Mouse (Mus musculus) left cerebral cortex, adult 6 months (tissue): ENCODE data around the gene 9230110F15Rik. TPM values are rescaled to one million over a fixed set of nuclear protein-coding genes. Genes with fewer than 3 reads are reported as not detected.

ENCODE experiments used
- long read RNA-seq, 2 experiments: library from polyadenylated mRNA; unstranded; transcript quantifications; one replicate each; pipeline ENCODE4 v2.0.0; 2019 to 2020
- polyA plus RNA-seq: library from polyadenylated mRNA; unstranded; fragments of <200 nt; fragmentation: Nextera tagmentation; gene quantifications from 2 replicates; pipeline ENCODE4 v1.2.3, GENCODE M21; 2021

Gene 9230110F15Rik
- not detected in 2 replicates for polyA plus RNA-seq
- long read RNA-seq, experiment 1 = 0 reads
- long read RNA-seq, experiment 2 = 0 reads

DNA sequence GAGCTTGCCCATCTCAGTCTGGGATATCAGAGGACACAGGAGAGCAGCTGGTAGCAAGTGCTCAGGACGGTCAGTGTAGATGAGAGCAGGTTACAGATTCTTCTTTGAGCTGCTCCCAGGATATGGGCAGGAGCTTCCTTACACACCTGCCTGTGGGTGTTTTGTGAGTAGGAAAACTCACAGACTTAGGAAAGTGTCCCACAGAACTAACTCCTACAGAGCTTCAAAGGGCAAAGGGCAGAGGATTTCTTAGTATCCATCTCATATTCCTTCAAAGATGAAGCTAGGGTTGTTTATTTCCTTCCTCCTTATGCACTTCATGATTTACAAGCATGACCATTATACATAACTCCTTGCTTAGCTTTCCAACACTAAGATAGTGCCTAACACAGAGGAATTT lies at the start of gene 9230110F15Rik:
Gene 9230110F15Rik (minus strand): TSS at position 101 of the 400 bp plus-strand sequence.

DNA sequence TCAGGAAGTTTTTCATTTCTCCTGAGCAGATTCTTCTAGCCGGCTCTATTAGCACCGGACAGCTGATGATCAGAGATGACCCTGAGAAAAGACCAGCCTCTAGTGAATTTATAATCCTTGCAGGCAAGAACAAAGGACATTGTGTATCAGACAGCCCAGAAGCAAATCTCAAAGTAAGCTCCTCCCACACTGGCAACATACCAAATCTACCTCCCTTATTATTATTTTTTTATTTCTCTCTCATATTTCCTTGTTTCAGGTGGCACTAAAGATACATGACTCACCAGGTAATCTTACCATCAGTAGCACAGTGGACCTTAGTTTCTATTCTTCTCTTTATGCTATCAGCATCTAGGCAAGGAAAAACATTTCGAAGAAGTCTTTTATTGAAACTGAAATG lies 53.9 kb downstream of the 9230110F15Rik start, which contains the start of the genes Gm27235 and D730048I06Rik:
Gene Gm27235 (minus strand): TSS at position 101 of the 400 bp plus-strand sequence.
Gene D730048I06Rik (minus strand): TSS at position 112 of the 400 bp plus-strand sequence.

Other genes starting within 250 kb of the 9230110F15Rik start
- gene Pate4, start 232.2 kb downstream of the 9230110F15Rik start, polyA plus RNA-seq = not detected in 2 replicates
- gene Pate3, start 195.9 kb downstream of the 9230110F15Rik start, polyA plus RNA-seq = not detected in 2 replicates
- not detected in 2 replicates for gene Pate1, start 156.8 kb downstream of the 9230110F15Rik start, polyA plus RNA-seq
- not detected in 2 replicates for gene Gm17677, start 103.1 kb downstream of the 9230110F15Rik start, polyA plus RNA-seq
- not detected in 2 replicates for gene Gm17727, start 66.0 kb downstream of the 9230110F15Rik start, polyA plus RNA-seq
- not detected in 2 replicates for gene Gm27235, start 54.0 kb downstream of the 9230110F15Rik start, polyA plus RNA-seq
- not detected in 2 replicates for gene D730048I06Rik, start 54.0 kb downstream of the 9230110F15Rik start, polyA plus RNA-seq
- not detected in 2 replicates for gene 9230113P08Rik, start 64.3 kb upstream of the 9230110F15Rik start, polyA plus RNA-seq